Comparison of ENCODE assay signal across 23 mouse cellular contexts in genomic region chr15:102567849-102568248, GRCm38 (mm10). TPM values are rescaled to one million over a fixed set of nuclear protein-coding genes. Genes with fewer than 3 reads are reported as not detected.
"Had no signal": no experiment of that assay in that cellular context is flagged by ENCODE, and none has a peak within 500 bp of the region (broad histone marks: within the 10 kb centered on the region; RNA-seq: fewer than 3 reads in every experiment).

No protein-coding gene starts in this region.

- DNase-seq: retina, postnatal 1 day; right cerebral cortex, adult 18-20 months; right cerebral cortex, postnatal 14 days; right cerebral cortex, postnatal 25 days; right cerebral cortex, postnatal 4 days; spleen, adult 18-20 months; thymus, adult 18-20 months; thymus, adult 2 months; thymus, postnatal 14 days; thymus, postnatal 25 days; thymus, postnatal 36 days; thymus, postnatal 4 days had no signal

- H3K9me3 ChIP-seq: neural tube, embryonic 13.5 days; neural tube, embryonic 15.5 days; stomach, embryonic 15.5 days had no signal

- H3K9ac ChIP-seq: neural tube, embryonic 13.5 days; neural tube, embryonic 15.5 days; stomach, embryonic 15.5 days had no signal

- H3K27ac ChIP-seq: neural tube, embryonic 13.5 days; neural tube, embryonic 15.5 days; stomach, embryonic 15.5 days; stomach, postnatal 0 days had no signal

- H3K36me3 ChIP-seq: neural tube, embryonic 15.5 days; stomach, embryonic 15.5 days had no signal

- H3K27me3 ChIP-seq: neural tube, embryonic 13.5 days; neural tube, embryonic 15.5 days; stomach, embryonic 15.5 days had no signal

- H3K4me3 ChIP-seq: neural tube, embryonic 13.5 days; neural tube, embryonic 15.5 days; stomach, embryonic 15.5 days had no signal

- H3K4me1 ChIP-seq: neural tube, embryonic 13.5 days had no signal

RNA-seq across cellular contexts. Expression of gene Gm28047, which starts 57.0 kb away (rescaled TPM):
- total RNA-seq: neutrophil, adult 5-6 weeks had no signal
- polyA plus RNA-seq: neural tube, embryonic 13.5 days; neural tube, embryonic 14.5 days; neural tube, embryonic 15.5 days; small intestine, adult 2 months; spleen, adult 2 months; stomach, embryonic 14.5 days; stomach, embryonic 15.5 days; stomach, embryonic 16.5 days; stomach, postnatal 0 days; thymus, adult 2 months; thymus, postnatal 0 days had no signal
